27 mouse cellular contexts compared by ENCODE assay signal in genomic region chr17:43247245-43247644, GRCm38 (mm10). TPM values are rescaled to one million over a fixed set of nuclear protein-coding genes. Genes with fewer than 3 reads are reported as not detected.
"Had no signal": no experiment of that assay in that cellular context is flagged by ENCODE, and none has a peak within 500 bp of the region (broad histone marks: within the 10 kb centered on the region; RNA-seq: fewer than 3 reads in every experiment).

No protein-coding gene starts in this region.

- ATAC-seq: forebrain, embryonic 13.5 days; forebrain, embryonic 14.5 days; forebrain, embryonic 15.5 days; forebrain, embryonic 16.5 days; forebrain, postnatal 0 days had no signal

- DNase-seq: cerebellum, adult 2 months; cerebellum, adult 8-10 months; cerebellum, adult 9-10 months; cerebellum, adult 9-11 months; cerebellum, postnatal 10 days; cerebellum, postnatal 14 days; cerebellum, postnatal 25 days; cerebellum, postnatal 36 days; embryo, embryonic 11 days; forebrain, postnatal 0 days; gastrocnemius, adult 2 months; gastrocnemius, postnatal 10 days; gastrocnemius, postnatal 14 days; gastrocnemius, postnatal 25 days; gastrocnemius, postnatal 36 days; heart, adult 11 months; heart, adult 18-20 months; heart, adult 2 months had no signal

RNA-seq across cellular contexts. Expression of gene Adgrf1, which starts 22.9 kb away (rescaled TPM):
- total RNA-seq: common myeloid progenitor, adult 5-6 weeks; forebrain, postnatal 0 days; gastrocnemius, adult 18-20 months; gastrocnemius, adult 2 months; gastrocnemius, adult 8-10 months; gastrocnemius, postnatal 10 days; gastrocnemius, postnatal 36 days; gastrocnemius, postnatal 4 days; heart, adult 18-20 months; heart, adult 2 months; heart, adult 8-10 months had no signal
